Mouse (Mus musculus): ENCODE data around the gene Map3k1. TPM values are rescaled to one million over a fixed set of nuclear protein-coding genes. Genes with fewer than 3 reads are reported as not detected.

Gene Map3k1
- polyA plus RNA-seq, 1 experiment from 2014 or later = 13.2 TPM

- Histone ChIP-seq H3K4me3 (no peak overlapping the region), H3K4me1 (peaks cover 3% of the 10 kb centered on the region; the same call in 1 of the 2 replicates), H3K36me3 (no peaks in the 10 kb centered on the region), H3K27me3 (replicated peaks) (no peaks in the 10 kb centered on the region), H3K27ac (no peak overlapping the region), H3K4me2 (replicated peaks) (no peak overlapping the region), H3K9ac (no peak overlapping the region), H3K9me3 (no peaks in the 10 kb centered on the region)
- 89% methylated on average over 8 of the region's 8 CpGs for WGBS
- ATAC-seq (ENCODE audit: low FRiP score, low read depth) = no peak
Measured at GRCm38 (mm10) chr13:111783451-111783850, 25.3 kb downstream of the Map3k1 start.

GRCm38 (mm10) chr13:111779471-111779870 is 29.3 kb downstream of the Map3k1 start:
- Histone ChIP-seq H3K9ac (no peak overlapping the region), H3K4me2 (replicated peaks) (no peak overlapping the region)

GRCm38 (mm10) chr13:111778606-111779005 is 30.2 kb downstream of the Map3k1 start:
- no peak overlapping the region for H3K4me3 ChIP-seq
- H3K9ac ChIP-seq = no peak overlapping the region
- ATAC-seq (ENCODE audit: low FRiP score, low read depth) = no peak
- H3K27me3 ChIP-seq (replicated peaks) = no peaks in the 10 kb centered on the region
- H3K27ac ChIP-seq = no peak overlapping the region
- no peaks in the 10 kb centered on the region for H3K9me3 ChIP-seq
- H3K36me3 ChIP-seq = peaks cover 13% of the 10 kb centered on the region; the same call in 1 of the 2 replicates
- WGBS = 81% methylated on average over 6 of the region's 6 CpGs
- peaks cover 6% of the 10 kb centered on the region; the same call in 1 of the 2 replicates for H3K4me1 ChIP-seq
- no peak overlapping the region for H3K4me2 ChIP-seq (replicated peaks)

More at GRCm38 (mm10) chr13:111779471-111779870, 29.3 kb downstream of the Map3k1 start:
- 88% methylated on average over 5 of the region's 5 CpGs for WGBS
- Histone ChIP-seq H3K9me3 (no peaks in the 10 kb centered on the region), H3K36me3 (peaks cover 10% of the 10 kb centered on the region; the same call in 1 of the 2 replicates), H3K4me1 (peaks cover 6% of the 10 kb centered on the region; the same call in 1 of the 2 replicates), H3K27me3 (replicated peaks) (no peaks in the 10 kb centered on the region), H3K4me3 (no peak overlapping the region), H3K27ac (no peak overlapping the region)
- no peak for ATAC-seq (ENCODE audit: low FRiP score, low read depth)

GRCm38 (mm10) chr13:111777865-111778264 is 30.9 kb downstream of the Map3k1 start:
- 83% methylated on average over 10 of the region's 10 CpGs for WGBS
- Histone ChIP-seq H3K27ac (no peak overlapping the region), H3K4me1 (peaks cover 6% of the 10 kb centered on the region; the same call in 1 of the 2 replicates), H3K4me2 (replicated peaks) (no peak overlapping the region), H3K27me3 (replicated peaks) (no peaks in the 10 kb centered on the region), H3K9ac (no peak overlapping the region), H3K36me3 (peaks cover 19% of the 10 kb centered on the region), H3K4me3 (no peak overlapping the region), H3K9me3 (no peaks in the 10 kb centered on the region)
- ATAC-seq (ENCODE audit: low FRiP score, low read depth) = no peak

- Histone ChIP-seq H3K27ac (no peak overlapping the region), H3K9me3 (no peaks in the 10 kb centered on the region), H3K36me3 (peaks cover 23% of the 10 kb centered on the region), H3K4me3 (no peak overlapping the region), H3K4me2 (replicated peaks) (no peak overlapping the region), H3K9ac (no peak overlapping the region), H3K4me1 (peaks cover 6% of the 10 kb centered on the region; the same call in 1 of the 2 replicates), H3K27me3 (replicated peaks) (no peaks in the 10 kb centered on the region)
- WGBS = 63% methylated on average over 7 of the region's 7 CpGs
- no peak for ATAC-seq (ENCODE audit: low FRiP score, low read depth)
Measured at GRCm38 (mm10) chr13:111777179-111777578, 31.6 kb downstream of the Map3k1 start.

- no peak overlapping the region for H3K9ac ChIP-seq
- 93% methylated on average over 8 of the region's 8 CpGs for WGBS
- peaks cover 53% of the 10 kb centered on the region for H3K36me3 ChIP-seq
- H3K4me1 ChIP-seq = no peaks in the 10 kb centered on the region; the same call in 1 of the 2 replicates
- no peaks in the 10 kb centered on the region for H3K27me3 ChIP-seq (replicated peaks)
- no peak overlapping the region for H3K27ac ChIP-seq
- no peak for ATAC-seq (ENCODE audit: low FRiP score, low read depth)
- no peaks in the 10 kb centered on the region for H3K9me3 ChIP-seq
- no peak overlapping the region for H3K4me2 ChIP-seq (replicated peaks)
- no peak overlapping the region for H3K4me3 ChIP-seq
Measured at GRCm38 (mm10) chr13:111772075-111772474, 36.7 kb downstream of the Map3k1 start.

GRCm38 (mm10) chr13:111771232-111771631 is 37.6 kb downstream of the Map3k1 start:
- no peak overlapping the region for H3K4me2 ChIP-seq (replicated peaks)
- no peak overlapping the region for H3K27ac ChIP-seq
- H3K4me1 ChIP-seq = no peaks in the 10 kb centered on the region
- 63% methylated on average over 7 of the region's 7 CpGs for WGBS
- no peaks in the 10 kb centered on the region for H3K9me3 ChIP-seq
- H3K27me3 ChIP-seq (replicated peaks) = no peaks in the 10 kb centered on the region
- peaks cover 60% of the 10 kb centered on the region for H3K36me3 ChIP-seq
- no peak overlapping the region for H3K9ac ChIP-seq
- ATAC-seq (ENCODE audit: low FRiP score, low read depth) = peak; percentile 63; the same call in 1 of the 2 replicates
- no peak overlapping the region for H3K4me3 ChIP-seq

- H3K9me3 ChIP-seq = no peaks in the 10 kb centered on the region
- H3K4me1 ChIP-seq = no peaks in the 10 kb centered on the region
- no peak for ATAC-seq (ENCODE audit: low FRiP score, low read depth)
- H3K27me3 ChIP-seq (replicated peaks) = no peaks in the 10 kb centered on the region
- peaks cover 64% of the 10 kb centered on the region for H3K36me3 ChIP-seq
- H3K27ac ChIP-seq = no peak overlapping the region
- H3K9ac ChIP-seq = no peak overlapping the region
- no peak overlapping the region for H3K4me2 ChIP-seq (replicated peaks)
- 93% methylated on average over 9 of the region's 9 CpGs for WGBS
- H3K4me3 ChIP-seq = no peak overlapping the region
Measured at GRCm38 (mm10) chr13:111770776-111771175, 38.0 kb downstream of the Map3k1 start.

GRCm38 (mm10) chr13:111762526-111762925 is 46.3 kb downstream of the Map3k1 start:
- no peak for ATAC-seq (ENCODE audit: low FRiP score, low read depth)
- WGBS = 92% methylated on average over 12 of the region's 12 CpGs
- no peaks in the 10 kb centered on the region for H3K27me3 ChIP-seq (replicated peaks)
- no peaks in the 10 kb centered on the region for H3K4me1 ChIP-seq
- no peak overlapping the region for H3K4me2 ChIP-seq (replicated peaks)
- H3K9ac ChIP-seq = no peak overlapping the region
- H3K9me3 ChIP-seq = no peaks in the 10 kb centered on the region
- H3K4me3 ChIP-seq = no peak overlapping the region
- H3K36me3 ChIP-seq = peaks cover 82% of the 10 kb centered on the region
- no peak overlapping the region for H3K27ac ChIP-seq

GRCm38 (mm10) chr13:111756986-111757385 is 51.8 kb downstream of the Map3k1 start:
- Histone ChIP-seq H3K27ac (no peak overlapping the region), H3K4me3 (no peak overlapping the region), H3K9ac (no peak overlapping the region), H3K27me3 (replicated peaks) (no peaks in the 10 kb centered on the region), H3K4me1 (no peaks in the 10 kb centered on the region), H3K36me3 (peaks cover 91% of the 10 kb centered on the region), H3K9me3 (no peaks in the 10 kb centered on the region), H3K4me2 (replicated peaks) (no peak overlapping the region)
- WGBS = 94% methylated on average over 6 of the region's 6 CpGs
- ATAC-seq (ENCODE audit: low FRiP score, low read depth) = no peak

- Histone ChIP-seq H3K36me3 (peaks cover 92% of the 10 kb centered on the region), H3K4me3 (no peak overlapping the region), H3K9me3 (no peaks in the 10 kb centered on the region), H3K4me1 (no peaks in the 10 kb centered on the region), H3K9ac (no peak overlapping the region), H3K27me3 (replicated peaks) (no peaks in the 10 kb centered on the region), H3K4me2 (replicated peaks) (no peak overlapping the region), H3K27ac (no peak overlapping the region)
- WGBS = 96% methylated on average over 15 of the region's 15 CpGs
- ATAC-seq (ENCODE audit: low FRiP score, low read depth) = no peak
Measured at GRCm38 (mm10) chr13:111755937-111756336, 52.9 kb downstream of the Map3k1 start.

- WGBS = 98% methylated on average over 18 of the region's 18 CpGs
- Histone ChIP-seq H3K36me3 (peaks cover 92% of the 10 kb centered on the region), H3K9me3 (no peaks in the 10 kb centered on the region), H3K4me2 (replicated peaks) (no peak overlapping the region), H3K9ac (no peak overlapping the region), H3K27ac (no peak overlapping the region), H3K27me3 (replicated peaks) (no peaks in the 10 kb centered on the region), H3K4me1 (no peaks in the 10 kb centered on the region), H3K4me3 (no peak overlapping the region)
- no peak for ATAC-seq (ENCODE audit: low FRiP score, low read depth)
Measured at GRCm38 (mm10) chr13:111755377-111755776, 53.4 kb downstream of the Map3k1 start.

GRCm38 (mm10) chr13:111753321-111753720 is 55.5 kb downstream of the Map3k1 start:
- no peak for ATAC-seq (ENCODE audit: low FRiP score, low read depth)
- no peak overlapping the region for H3K4me2 ChIP-seq (replicated peaks)
- H3K4me3 ChIP-seq = no peak overlapping the region
- no peaks in the 10 kb centered on the region for H3K4me1 ChIP-seq
- no peaks in the 10 kb centered on the region for H3K9me3 ChIP-seq
- peaks cover 91% of the 10 kb centered on the region for H3K36me3 ChIP-seq
- H3K27me3 ChIP-seq (replicated peaks) = no peaks in the 10 kb centered on the region
- WGBS = 96% methylated on average over 6 of the region's 6 CpGs
- no peak overlapping the region for H3K9ac ChIP-seq
- H3K27ac ChIP-seq = no peak overlapping the region

Measured in neural tube, embryonic 12.5 days (tissue).